Mouse (Mus musculus) neural tube, embryonic 11.5 days (tissue): ENCODE data around the gene Pafah1b2. TPM values are rescaled to one million over a fixed set of nuclear protein-coding genes. Genes with fewer than 3 reads are reported as not detected.
A peak's percentile ranks its signal among the peaks of the same experiment; 100 is the strongest.

Source experiments
- ATAC-seq: fragments of 200-750 bp; cut with Nextera tagmentation; 2 replicates; pipeline ENCODE4 v1.8.0; 2017; ENCODE audit warnings: moderate number of reproducible peaks, mild to moderate bottlenecking, moderate TSS enrichment, moderate library complexity; ENCODE audit not compliant: insufficient read depth, low FRiP score, low TSS enrichment
- DNase-seq: peaks from one replicate; pipeline ENCODE4 v3.0.0-alpha.2; 2015; ENCODE audit warnings: low spot score
- H3K27ac ChIP-seq: fragments of 300-500 bp; sonication (generic); 2 replicates; pipeline ENCODE4 v1.5.1; 2014; ENCODE audit warnings: low read depth, mild to moderate bottlenecking, low read length
- H3K27me3 ChIP-seq: fragments of 300-500 bp; sonication (generic); 2 replicates; pipeline ENCODE4 v1.6.1; 2014; ENCODE audit warnings: mild to moderate bottlenecking, low read length, mixed read lengths; ENCODE audit not compliant: control insufficient read depth, insufficient read depth
- H3K36me3 ChIP-seq: fragments of 300-500 bp; sonication (generic); 2 replicates; pipeline ENCODE4 v1.6.1; 2014; ENCODE audit warnings: mild to moderate bottlenecking, low read length, moderate library complexity, mixed read lengths; ENCODE audit not compliant: control insufficient read depth, insufficient read depth
- H3K4me1 ChIP-seq: fragments of 300-500 bp; sonication (generic); 2 replicates; pipeline ENCODE4 v1.6.1; 2014; ENCODE audit warnings: low read length, mixed read lengths; ENCODE audit not compliant: control insufficient read depth, insufficient read depth
- H3K4me2 ChIP-seq: fragments of 300-500 bp; sonication (generic); 2 replicates; pipeline ENCODE4 v1.6.1; 2014; ENCODE audit warnings: low read depth, mild to moderate bottlenecking, moderate library complexity
- H3K4me3 ChIP-seq: fragments of 300-500 bp; sonication (generic); 2 replicates; pipeline ENCODE4 v1.5.1; 2014; ENCODE audit warnings: low read depth, low read length
- H3K9ac ChIP-seq: fragments of 300-500 bp; sonication (generic); 2 replicates; pipeline ENCODE4 v1.6.1; 2014; ENCODE audit warnings: mild to moderate bottlenecking, low read length
- H3K9me3 ChIP-seq: fragments of 300-500 bp; sonication (generic); 2 replicates; pipeline ENCODE4 v1.6.1; 2016; ENCODE audit warnings: low read length; ENCODE audit not compliant: control insufficient read depth
- WGBS: fragments of 180-500 bp; shearing (Covaris S2); extraction: QIAGEN DNeasy Blood & Tissue Kit; methylation state at CpG from one replicate; pipeline ENCODE4 v1.1.7; 2014; 5-methylcytosine and 5-hydroxymethylcytosine counted together
- polyA plus RNA-seq: library from polyadenylated mRNA; unstranded; fragments of >200 nt; fragmentation: Nextera tagmentation; extraction: Ambion mirVana; gene quantifications from 2 replicates; pipeline ENCODE4 v1.2.1, GENCODE M21; 2014

Gene Pafah1b2
- polyA plus RNA-seq, 1 experiment from 2014 or later: 283 TPM

DNA sequence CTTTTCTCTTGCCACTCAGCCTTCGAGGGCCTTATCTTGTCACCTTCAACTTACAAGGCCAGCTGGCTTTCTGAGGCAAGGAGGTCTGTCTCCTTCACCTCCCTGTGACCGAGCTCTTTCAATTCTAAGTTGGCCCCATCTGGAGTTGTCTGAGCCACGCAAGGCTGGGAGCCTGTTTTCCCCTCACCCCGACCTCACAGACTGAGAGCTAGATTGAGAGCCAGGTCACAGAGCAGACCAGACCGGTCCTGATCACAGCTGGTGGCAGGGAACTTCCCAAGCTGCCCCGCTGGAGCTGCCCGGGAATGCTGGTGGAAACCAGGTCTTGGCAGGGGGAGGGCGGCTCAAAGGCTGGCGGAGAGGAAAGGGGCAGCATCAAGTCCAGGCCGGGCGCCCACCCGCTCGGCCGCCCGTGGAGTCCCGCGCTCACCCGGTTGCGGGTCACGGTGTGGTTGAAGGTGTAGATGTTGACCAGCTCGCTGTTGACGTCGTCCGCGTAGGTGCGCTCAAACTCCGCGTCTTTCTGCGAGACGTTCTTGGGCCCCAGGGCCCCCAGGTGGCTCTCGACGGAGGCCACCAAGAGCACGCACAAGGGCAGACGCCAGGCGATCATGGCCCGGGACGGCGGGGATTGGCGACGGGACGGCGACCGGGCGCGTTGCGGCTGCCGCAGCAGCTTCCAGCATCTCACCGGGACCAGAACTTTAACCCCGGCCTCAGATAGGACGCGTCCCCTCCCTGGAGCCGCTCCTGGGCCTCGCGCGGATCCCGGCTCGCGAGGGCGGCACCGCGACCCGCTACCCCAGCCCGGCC, 58.0 kb downstream of the Pafah1b2 start:
- peaks cover 18% of the 10 kb centered on the region for H3K4me1 ChIP-seq
- no peak overlapping the region for H3K27ac ChIP-seq
- H3K4me2 ChIP-seq: peak overlapping the region; percentile 71
- H3K27me3 ChIP-seq: no peaks in the 10 kb centered on the region
- ATAC-seq (peak; percentile 31; the same call in 1 of the 2 replicates), DNase-seq (peak; percentile 52)
- H3K9me3 ChIP-seq: no peaks in the 10 kb centered on the region
- 2% methylated on average over 55 of the region's 63 CpGs for WGBS
- H3K4me3 ChIP-seq: peak overlapping the region; percentile 90
- H3K9ac ChIP-seq: peak overlapping the region; percentile 88
- 0 out of 2 replicates have a peak, but pooled peaks cover 2% of the 10 kb centered on the region for H3K36me3 ChIP-seq

DNA sequence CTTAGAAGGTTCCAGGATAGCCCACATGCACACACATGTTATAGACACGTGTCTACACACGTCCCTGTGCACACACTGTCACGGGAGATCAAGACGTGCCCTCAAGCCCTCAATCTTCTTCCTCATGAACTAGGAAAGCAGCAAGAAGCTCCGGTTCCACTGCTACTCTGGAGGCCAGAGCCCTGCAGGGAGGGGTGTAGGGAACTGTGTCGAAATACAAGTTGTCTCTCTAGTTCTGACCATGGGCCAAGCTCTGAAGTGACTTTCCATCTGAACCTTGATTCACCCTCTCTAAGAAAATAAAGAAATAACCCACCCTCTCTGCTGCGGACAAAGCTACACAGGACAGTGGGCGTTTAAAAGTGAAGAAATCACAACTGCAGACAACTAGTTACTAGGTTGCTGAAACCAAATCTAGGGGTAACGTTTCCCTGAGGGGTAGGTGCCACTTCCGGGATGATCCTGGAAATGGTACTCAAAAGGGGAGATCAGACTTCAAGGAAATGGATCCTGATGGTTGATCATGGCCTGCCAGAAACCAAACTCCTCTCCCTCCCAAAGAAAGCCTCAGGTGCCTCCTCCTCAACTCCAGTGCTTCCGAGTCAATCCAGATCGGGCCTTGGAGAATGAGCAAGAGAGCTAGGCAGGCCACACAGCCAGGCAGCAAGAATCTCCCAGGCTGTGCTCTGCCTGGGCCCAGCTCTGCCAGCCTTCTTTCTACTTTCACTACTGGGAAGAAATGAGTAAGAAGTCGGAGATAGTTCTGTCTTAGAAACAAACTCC, 58.8 kb downstream of the Pafah1b2 start:
- Histone ChIP-seq H3K9ac (peak overlapping the region; percentile 88), H3K9me3 (no peaks in the 10 kb centered on the region), H3K4me2 (peak overlapping the region; percentile 71), H3K27ac (no peak overlapping the region), H3K36me3 (0 out of 2 replicates have a peak, but pooled peaks cover 2% of the 10 kb centered on the region), H3K4me1 (peaks cover 18% of the 10 kb centered on the region), H3K4me3 (peak overlapping the region; percentile 90), H3K27me3 (no peaks in the 10 kb centered on the region)
- ATAC-seq (no peak), DNase-seq (no peak)
- 67% methylated on average over 13 of the region's 13 CpGs for WGBS

DNA sequence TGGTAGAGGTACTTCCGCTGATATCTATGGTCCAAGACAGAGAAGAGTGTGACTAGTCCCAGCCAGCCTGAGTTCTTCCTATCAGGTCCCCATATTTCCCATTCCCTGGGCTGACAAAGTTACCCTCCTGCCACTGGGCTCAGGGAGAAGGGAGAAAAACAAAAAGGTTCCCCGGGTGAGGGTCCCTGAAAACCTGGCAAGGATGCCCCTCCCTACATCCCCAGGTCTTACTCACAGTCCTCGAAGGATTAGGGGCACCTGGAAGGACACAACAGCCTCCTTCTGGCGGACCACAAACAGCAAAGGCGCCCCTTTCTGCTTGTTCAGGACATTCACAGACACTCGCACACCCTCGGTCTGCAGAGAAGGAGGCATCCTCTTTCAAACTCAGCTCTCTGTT, 59.6 kb downstream of the Pafah1b2 start:
- ATAC-seq (no peak), DNase-seq (no peak)
- H3K36me3 ChIP-seq: peaks cover 2% of the 10 kb centered on the region; the same call in 1 of the 2 replicates
- H3K4me2 ChIP-seq: no peak overlapping the region
- H3K4me3 ChIP-seq: no peak overlapping the region
- no peaks in the 10 kb centered on the region for H3K9me3 ChIP-seq
- no peak overlapping the region for H3K27ac ChIP-seq
- H3K9ac ChIP-seq: no peak overlapping the region
- no peaks in the 10 kb centered on the region for H3K27me3 ChIP-seq
- peaks cover 18% of the 10 kb centered on the region for H3K4me1 ChIP-seq
- 82% methylated on average over 7 of the region's 7 CpGs for WGBS

DNA sequence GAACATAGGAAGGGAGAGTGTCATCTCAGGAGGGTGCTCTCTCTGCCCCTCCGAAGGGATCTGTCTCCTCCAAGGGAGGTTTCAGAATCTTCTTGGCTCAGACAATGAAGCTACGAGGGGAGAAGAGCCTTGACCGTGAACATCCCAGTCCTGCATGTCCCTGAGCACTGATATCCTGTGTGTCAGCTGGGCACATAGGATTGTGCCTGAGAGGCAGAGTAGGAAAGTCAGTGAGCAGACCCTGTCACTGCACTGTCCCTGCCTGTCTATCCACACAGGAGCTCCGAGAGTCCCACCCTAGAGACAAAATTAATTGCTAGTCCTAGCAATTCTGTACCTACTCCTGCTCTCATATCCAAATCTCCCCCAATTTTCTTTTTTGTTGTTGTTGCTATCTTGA, 60.4 kb downstream of the Pafah1b2 start:
- peaks cover 3% of the 10 kb centered on the region; the same call in 1 of the 2 replicates for H3K36me3 ChIP-seq
- H3K27me3 ChIP-seq: no peaks in the 10 kb centered on the region
- no peak overlapping the region for H3K4me3 ChIP-seq
- H3K27ac ChIP-seq: no peak overlapping the region
- DNase-seq (no peak), ATAC-seq (no peak)
- H3K9me3 ChIP-seq: no peaks in the 10 kb centered on the region
- no peak overlapping the region for H3K9ac ChIP-seq
- peaks cover 18% of the 10 kb centered on the region for H3K4me1 ChIP-seq
- H3K4me2 ChIP-seq: no peak overlapping the region
- 90% methylated on average over 4 of the region's 4 CpGs for WGBS

DNA sequence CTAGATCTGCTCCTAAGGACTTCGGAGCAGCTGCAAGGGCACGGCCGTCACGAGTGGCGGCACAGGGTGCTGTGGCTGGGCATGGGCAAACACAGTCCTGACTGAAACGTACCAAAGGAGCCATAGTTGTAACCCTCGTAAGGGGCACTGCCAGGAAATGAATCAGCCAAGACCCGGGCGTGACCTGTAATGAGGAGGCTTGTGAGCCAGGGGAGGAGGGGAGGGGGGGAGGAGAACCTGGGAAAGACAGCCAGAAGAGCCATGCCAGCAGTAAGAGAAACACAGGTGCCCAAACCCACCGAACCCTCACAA, 65.7 kb downstream of the Pafah1b2 start:
- Histone ChIP-seq H3K4me3 (no peak overlapping the region), H3K9ac (no peak overlapping the region), H3K36me3 (peaks cover 11% of the 10 kb centered on the region), H3K27ac (no peak overlapping the region), H3K9me3 (no peaks in the 10 kb centered on the region), H3K4me1 (no peaks in the 10 kb centered on the region), H3K27me3 (no peaks in the 10 kb centered on the region), H3K4me2 (no peak overlapping the region)
- ATAC-seq (no peak), DNase-seq (no peak)
- 94% methylated on average over 10 of the region's 10 CpGs for WGBS

DNA sequence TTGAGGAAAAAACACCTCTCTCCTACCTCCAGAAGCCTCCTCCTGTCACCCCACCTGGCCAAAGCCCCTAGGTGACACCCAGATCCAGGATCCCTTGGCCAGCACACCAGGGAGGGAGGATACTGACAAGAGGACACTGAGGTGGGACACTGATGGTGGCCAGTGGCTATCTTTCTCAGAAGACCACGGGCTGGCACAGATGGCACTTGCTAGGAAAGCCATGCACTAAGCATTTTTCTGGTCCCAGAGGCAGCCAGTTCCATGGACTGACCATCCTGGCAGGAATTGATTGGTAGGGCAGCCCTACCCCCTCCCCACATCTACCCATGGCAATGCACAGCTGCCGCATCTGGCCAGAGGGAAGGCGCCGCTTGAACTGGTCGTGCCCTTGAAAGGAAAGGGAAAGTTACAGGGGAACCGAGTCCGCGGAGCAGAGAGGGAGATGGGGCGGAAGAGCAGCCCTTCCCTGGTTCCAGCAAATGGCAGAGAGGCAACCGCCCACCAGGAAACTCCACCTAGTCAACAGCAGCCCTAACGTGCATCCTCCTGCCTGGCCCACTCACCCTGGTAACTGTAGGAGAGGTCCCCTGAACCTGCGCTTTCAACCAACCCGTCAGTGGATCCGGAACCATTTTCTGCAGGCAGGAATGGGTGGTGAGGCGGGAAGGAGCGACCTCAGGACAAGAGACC, 66.2 kb downstream of the Pafah1b2 start:
- H3K27ac ChIP-seq: no peak overlapping the region
- no peaks in the 10 kb centered on the region for H3K4me1 ChIP-seq
- no peak for DNase-seq
- 85% methylated on average over 16 of the region's 16 CpGs for WGBS
- peaks cover 9% of the 10 kb centered on the region for H3K36me3 ChIP-seq
- no peaks in the 10 kb centered on the region for H3K27me3 ChIP-seq
- H3K4me2 ChIP-seq: no peak overlapping the region
- no peak overlapping the region for H3K9ac ChIP-seq
- no peaks in the 10 kb centered on the region for H3K9me3 ChIP-seq
- no peak overlapping the region for H3K4me3 ChIP-seq
- no peak for ATAC-seq

DNA sequence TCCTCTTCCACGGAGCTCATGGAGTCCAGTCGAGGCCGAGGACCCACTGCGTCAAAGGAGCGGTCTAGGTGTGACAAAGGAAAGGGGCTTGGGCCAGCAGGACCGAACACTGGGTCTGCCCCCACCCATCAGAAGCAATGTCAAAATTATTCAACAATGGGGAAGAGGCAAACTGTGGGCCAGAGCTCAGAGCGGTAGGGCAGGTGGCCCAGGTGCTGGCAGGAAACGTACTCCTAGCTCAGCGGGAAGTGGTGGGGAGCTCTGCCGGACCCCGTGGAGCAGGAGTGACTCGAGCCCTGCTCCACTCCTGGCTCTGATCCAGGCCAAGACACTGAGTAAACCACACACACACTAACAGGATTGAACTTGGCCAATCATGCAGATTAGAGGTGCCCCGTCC, 66.8 kb downstream of the Pafah1b2 start:
- 92% methylated on average over 13 of the region's 13 CpGs for WGBS
- ATAC-seq (no peak), DNase-seq (no peak)
- H3K36me3 ChIP-seq: peaks cover 9% of the 10 kb centered on the region
- H3K9ac ChIP-seq: no peak overlapping the region
- H3K4me3 ChIP-seq: no peak overlapping the region
- no peaks in the 10 kb centered on the region for H3K4me1 ChIP-seq
- H3K27me3 ChIP-seq: no peaks in the 10 kb centered on the region
- no peaks in the 10 kb centered on the region for H3K9me3 ChIP-seq
- no peak overlapping the region for H3K4me2 ChIP-seq
- no peak overlapping the region for H3K27ac ChIP-seq

DNA sequence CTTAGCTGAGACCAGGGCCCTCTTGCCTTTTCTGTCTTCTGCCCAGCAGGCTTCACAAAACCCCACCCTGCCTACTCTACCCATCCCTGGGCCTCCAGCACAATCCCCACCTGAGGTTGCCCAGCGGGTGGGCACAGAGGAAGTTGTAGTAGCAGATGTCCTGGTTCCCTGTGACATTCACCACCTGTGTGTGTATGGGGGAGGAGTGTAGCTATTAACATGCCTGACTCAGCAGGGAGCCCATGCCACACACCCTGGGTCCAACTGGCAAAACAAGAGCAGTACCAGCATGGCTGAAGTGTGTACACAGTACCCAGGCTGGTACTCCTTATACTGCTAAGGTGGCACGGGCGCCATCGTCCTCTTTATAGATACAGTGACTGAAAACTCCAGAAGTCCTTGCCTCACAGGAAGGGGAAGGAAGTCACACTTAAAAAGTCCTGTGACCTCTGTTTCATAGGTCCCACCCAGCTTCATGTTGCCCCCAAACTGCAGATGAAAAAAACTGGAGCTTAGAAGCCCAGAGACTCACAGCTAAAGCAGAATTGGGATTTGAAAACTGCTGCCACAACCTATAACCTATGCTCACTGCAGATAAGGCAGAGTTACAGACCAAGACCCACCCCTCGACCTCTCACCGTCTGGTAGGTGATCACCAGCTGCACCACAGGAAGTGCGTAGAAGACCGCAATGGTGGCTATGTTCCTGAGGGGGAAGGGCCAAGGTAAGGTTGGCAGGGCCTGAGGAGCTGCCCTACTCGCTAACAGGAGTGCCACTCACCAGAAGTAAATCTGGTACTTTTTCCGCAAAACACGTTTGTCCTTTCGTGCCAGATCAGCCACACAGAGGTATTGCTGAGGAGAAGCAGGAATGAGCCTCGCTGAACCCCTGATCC, 67.7 kb downstream of the Pafah1b2 start:
- 88% methylated on average over 13 of the region's 13 CpGs for WGBS

More for the DNA sequence above, 67.7 kb downstream of the Pafah1b2 start:
- DNase-seq: no peak
- Histone ChIP-seq H3K27ac (no peak overlapping the region), H3K9me3 (no peaks in the 10 kb centered on the region), H3K4me1 (no peaks in the 10 kb centered on the region), H3K36me3 (peaks cover 9% of the 10 kb centered on the region), H3K4me2 (no peak overlapping the region), H3K27me3 (no peaks in the 10 kb centered on the region), H3K4me3 (no peak overlapping the region), H3K9ac (no peak overlapping the region)
- ATAC-seq: no peak
